Mouse (Mus musculus): Measurements from ENCODE around the gene Rhox10. TPM values are rescaled to one million over a fixed set of nuclear protein-coding genes. Genes with fewer than 3 reads are reported as not detected.
"Not testable (repeated sequence)": the region's sequence is repeated elsewhere in the genome, so short reads cannot be mapped to it uniquely, and the experiment has no call there.

Gene Rhox10
- not detected in 2 replicates for polyA plus RNA-seq (2015; fragmentation: Nextera tagmentation; extraction: Ambion mirVana)

DNA sequence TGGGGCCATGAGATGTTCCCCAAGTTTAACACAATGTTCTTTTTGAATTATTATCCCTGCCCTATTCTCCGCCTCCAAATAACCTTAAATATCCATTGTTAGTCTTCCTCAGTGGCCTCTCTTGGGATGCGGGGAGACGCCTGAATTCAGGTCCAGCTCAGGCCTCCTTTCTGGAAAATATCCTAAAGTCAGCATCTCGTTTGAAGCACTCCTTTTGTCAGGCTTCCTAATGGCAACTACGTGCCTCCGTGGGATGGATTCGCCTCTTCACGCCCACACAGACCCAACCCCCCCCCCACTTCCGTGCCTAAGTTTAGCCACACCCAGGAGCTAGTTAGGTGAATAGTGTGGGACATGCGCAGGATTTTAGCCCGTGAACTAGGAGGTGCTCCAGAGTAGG, at the start of gene Rhox10:
Rhox10 (plus strand) TSS at position 301 of the 400 bp plus-strand sequence.
- Histone ChIP-seq H3K4me1 (no peaks in the 10 kb centered on the region), H3K9me3 (replicated peaks) (no peaks in the 10 kb centered on the region), H3K27me3 (no peaks in the 10 kb centered on the region), H3K9ac (no peak within 1 kb of the TSS), H3K36me3 (no peaks in the 10 kb centered on the region), H3K4me3 (replicated peaks) (no peak within 1 kb of the TSS), H3K27ac (replicated peaks) (no peak within 1 kb of the TSS), H3K4me2 (replicated peaks) (no peak within 1 kb of the TSS)
- 85% methylated on average over 11 of the region's 11 CpGs for WGBS
- ATAC-seq (ENCODE audit: insufficient number of reproducible peaks, low FRiP score, low TSS enrichment, low read depth): no peak

DNA sequence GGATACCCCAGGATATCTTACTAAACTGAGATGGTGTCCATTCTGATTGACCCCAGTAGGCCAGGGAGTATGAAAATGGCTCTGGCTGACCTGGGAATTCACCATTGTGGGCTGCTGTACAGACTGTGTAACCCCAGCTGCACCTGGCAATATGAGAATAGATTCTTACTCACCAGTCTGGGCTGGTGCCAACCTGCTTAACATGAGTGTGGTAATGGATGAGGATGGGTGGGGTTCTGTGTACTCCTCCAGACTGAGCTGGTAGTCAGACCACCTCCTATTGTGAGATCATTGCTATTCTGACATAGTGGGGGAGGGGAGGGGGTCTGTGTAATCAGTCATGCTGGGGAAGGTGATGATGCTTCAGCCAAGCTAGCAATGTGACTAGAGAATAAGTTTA, 47.7 kb upstream of the Rhox10 start, which contains the start of gene Btg1-ps1:
Btg1-ps1 (minus strand) TSS at position 219 of the 400 bp plus-strand sequence.
- not testable (repeated sequence) for ATAC-seq (ENCODE audit: insufficient number of reproducible peaks, low FRiP score, low TSS enrichment, low read depth); H3K27me3 ChIP-seq; H3K4me1 ChIP-seq; H3K36me3 ChIP-seq; H3K9me3 ChIP-seq (replicated peaks); H3K27ac ChIP-seq (replicated peaks); H3K9ac ChIP-seq; H3K4me3 ChIP-seq (replicated peaks); H3K4me2 ChIP-seq (replicated peaks)

GRCm38 (mm10) chrX:38033841-38034240, 32.4 kb upstream of the Rhox10 start:
- Histone ChIP-seq H3K27ac (replicated peaks) (no peak overlapping the region), H3K4me2 (replicated peaks) (no peak overlapping the region), H3K4me3 (replicated peaks) (no peak overlapping the region), H3K4me1 (no peaks in the 10 kb centered on the region), H3K9ac (no peak overlapping the region), H3K36me3 (no peaks in the 10 kb centered on the region), H3K9me3 (replicated peaks) (no peaks in the 10 kb centered on the region), H3K27me3 (no peaks in the 10 kb centered on the region)
- 61% methylated on average over 2 of the region's 2 CpGs for WGBS
- ATAC-seq (ENCODE audit: insufficient number of reproducible peaks, low FRiP score, low TSS enrichment, low read depth): no peak

DNA sequence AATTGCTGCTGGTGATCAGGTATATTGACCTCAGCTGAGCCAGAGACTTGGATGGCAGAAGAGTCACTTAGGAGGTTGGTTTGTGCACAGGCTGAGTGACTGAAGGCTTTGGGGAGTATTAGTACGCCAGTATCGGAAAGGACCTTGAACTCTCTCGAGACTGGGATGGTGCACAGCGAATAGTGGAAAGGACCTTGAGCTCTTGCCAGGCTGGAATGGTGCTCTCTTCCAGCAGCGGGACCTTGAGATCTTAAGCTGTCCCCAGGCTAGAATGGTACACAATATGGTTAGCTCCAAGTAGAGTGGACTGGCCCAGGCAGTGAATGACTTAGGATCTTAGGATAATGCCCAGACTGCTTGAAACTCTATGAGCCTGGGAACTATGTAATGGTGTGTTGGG, 26.6 kb upstream of the Rhox10 start:
- no peak overlapping the region for H3K4me3 ChIP-seq (replicated peaks)
- no peak overlapping the region for H3K4me2 ChIP-seq (replicated peaks)
- no peaks in the 10 kb centered on the region for H3K4me1 ChIP-seq
- no peak for ATAC-seq (ENCODE audit: insufficient number of reproducible peaks, low FRiP score, low TSS enrichment, low read depth)
- H3K27ac ChIP-seq (replicated peaks): no peak overlapping the region
- no peaks in the 10 kb centered on the region for H3K27me3 ChIP-seq
- 91% methylated on average over 5 of the region's 5 CpGs for WGBS
- no peaks in the 10 kb centered on the region for H3K9me3 ChIP-seq (replicated peaks)
- H3K9ac ChIP-seq: no peak overlapping the region
- no peaks in the 10 kb centered on the region for H3K36me3 ChIP-seq

GRCm38 (mm10) chrX:38043014-38043413, 23.3 kb upstream of the Rhox10 start, which contains the start of gene Btg1-ps2:
Gene Btg1-ps2 (minus strand): TSS chrX:38043114.
- not testable (repeated sequence) for H3K9ac ChIP-seq; H3K36me3 ChIP-seq; H3K27me3 ChIP-seq; H3K4me2 ChIP-seq (replicated peaks); H3K4me3 ChIP-seq (replicated peaks); H3K27ac ChIP-seq (replicated peaks); ATAC-seq (ENCODE audit: insufficient number of reproducible peaks, low FRiP score, low TSS enrichment, low read depth); H3K4me1 ChIP-seq; H3K9me3 ChIP-seq (replicated peaks)

- no peak overlapping the region for H3K27ac ChIP-seq (replicated peaks)
- no peak for ATAC-seq (ENCODE audit: insufficient number of reproducible peaks, low FRiP score, low TSS enrichment, low read depth)
- H3K27me3 ChIP-seq: no peaks in the 10 kb centered on the region
- H3K36me3 ChIP-seq: no peaks in the 10 kb centered on the region
- no peak overlapping the region for H3K4me3 ChIP-seq (replicated peaks)
- 0% methylated on average over 1 of the region's 1 CpGs for WGBS
- no peak overlapping the region for H3K9ac ChIP-seq
- H3K4me1 ChIP-seq: no peaks in the 10 kb centered on the region
- no peak overlapping the region for H3K4me2 ChIP-seq (replicated peaks)
- H3K9me3 ChIP-seq (replicated peaks): no peaks in the 10 kb centered on the region
Observed at GRCm38 (mm10) chrX:38061544-38061943, 4.7 kb upstream of the Rhox10 start.

GRCm38 (mm10) chrX:38084226-38084625, 18.0 kb downstream of the Rhox10 start:
- Histone ChIP-seq H3K27me3 (no peaks in the 10 kb centered on the region), H3K4me1 (no peaks in the 10 kb centered on the region), H3K9ac (no peak overlapping the region), H3K4me3 (replicated peaks) (no peak overlapping the region), H3K27ac (replicated peaks) (no peak overlapping the region), H3K9me3 (replicated peaks) (no peaks in the 10 kb centered on the region), H3K36me3 (no peaks in the 10 kb centered on the region), H3K4me2 (replicated peaks) (no peak overlapping the region)
- no peak for ATAC-seq (ENCODE audit: insufficient number of reproducible peaks, low FRiP score, low TSS enrichment, low read depth)
- 21% methylated on average over 12 of the region's 12 CpGs for WGBS

DNA sequence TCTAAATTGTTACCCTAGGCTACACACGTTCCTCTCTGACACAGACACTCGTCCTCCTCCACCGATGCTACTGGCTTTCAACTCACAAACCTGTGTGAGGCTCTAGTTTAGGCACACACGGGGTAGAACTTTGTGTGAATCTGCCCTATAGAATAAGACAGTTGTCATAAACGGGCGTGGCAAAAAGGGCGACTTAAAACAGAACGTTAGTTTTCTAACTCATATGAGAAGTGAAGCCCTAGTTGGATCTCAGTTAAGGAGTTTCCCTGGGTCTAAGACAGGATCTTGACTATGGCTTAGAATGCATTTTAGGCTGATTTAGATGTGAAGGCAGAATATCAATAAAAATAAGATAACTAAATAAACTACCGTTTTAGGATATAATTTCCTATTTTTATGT, 18.8 kb downstream of the Rhox10 start, which contains the start of gene Rhox11:
Rhox11 (minus strand) TSS at position 101 of the 400 bp plus-strand sequence.
- Histone ChIP-seq H3K27ac (replicated peaks) (no peak within 1 kb of the TSS), H3K27me3 (no peaks in the 10 kb centered on the region), H3K4me1 (no peaks in the 10 kb centered on the region), H3K9ac (no peak within 1 kb of the TSS), H3K9me3 (replicated peaks) (no peaks in the 10 kb centered on the region), H3K36me3 (no peaks in the 10 kb centered on the region), H3K4me2 (replicated peaks) (no peak within 1 kb of the TSS), H3K4me3 (replicated peaks) (no peak within 1 kb of the TSS)
- no peak for ATAC-seq (ENCODE audit: insufficient number of reproducible peaks, low FRiP score, low TSS enrichment, low read depth)
- WGBS: 83% methylated on average over 9 of the region's 9 CpGs

DNA sequence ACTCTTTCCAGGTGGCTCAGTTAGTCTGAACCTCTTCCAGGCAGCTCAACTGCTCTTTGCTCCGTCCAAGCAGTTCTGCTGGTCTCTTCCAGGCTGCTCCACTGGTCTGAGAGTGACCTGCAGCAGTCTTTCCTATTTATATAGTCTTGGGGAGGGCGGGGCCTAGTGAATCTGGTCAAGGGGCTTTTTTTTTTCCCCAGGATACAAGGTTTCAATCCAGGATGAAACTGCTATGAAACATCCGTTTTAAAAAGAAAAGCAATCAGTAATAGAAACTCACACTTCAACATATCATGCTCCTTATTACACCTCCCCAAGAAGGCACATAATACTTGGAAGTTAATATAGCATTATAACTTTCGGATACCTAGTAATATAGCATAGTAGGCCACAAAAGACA, 44.5 kb downstream of the Rhox10 start, which contains the start of gene Rhox12:
Rhox12 (minus strand) TSS at position 101 of the 400 bp plus-strand sequence.
- no peaks in the 10 kb centered on the region for H3K4me1 ChIP-seq
- no peaks in the 10 kb centered on the region for H3K27me3 ChIP-seq
- no peak within 1 kb of the TSS for H3K9ac ChIP-seq
- no peaks in the 10 kb centered on the region for H3K9me3 ChIP-seq (replicated peaks)
- no peak within 1 kb of the TSS for H3K4me2 ChIP-seq (replicated peaks)
- H3K4me3 ChIP-seq (replicated peaks): no peak within 1 kb of the TSS
- H3K27ac ChIP-seq (replicated peaks): no peak within 1 kb of the TSS
- no peak for ATAC-seq (ENCODE audit: insufficient number of reproducible peaks, low FRiP score, low TSS enrichment, low read depth)
- 67% methylated on average over 4 of the region's 4 CpGs for WGBS
- no peaks in the 10 kb centered on the region for H3K36me3 ChIP-seq

DNA sequence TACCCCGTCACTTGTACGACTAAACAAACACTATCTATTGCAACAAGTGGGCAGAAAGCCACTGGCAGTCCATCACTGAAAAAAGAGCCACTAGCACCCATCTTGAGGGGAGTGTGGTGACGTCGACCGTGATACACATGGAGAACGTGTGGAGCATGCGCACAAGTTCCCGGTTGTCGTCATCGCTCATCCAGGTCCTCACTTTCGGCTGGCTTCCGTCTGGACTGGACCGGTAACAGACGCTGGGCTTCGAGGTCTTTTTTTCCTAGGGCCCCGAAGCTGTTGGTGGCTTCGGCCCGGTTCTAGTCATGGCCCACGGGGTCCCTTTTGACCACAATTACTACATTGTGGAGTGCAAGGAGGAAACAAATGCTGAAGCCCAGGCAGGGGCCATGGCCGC, 54.7 kb downstream of the Rhox10 start, which contains the start of gene Rhox13:
Rhox13 (plus strand) TSS at position 238 of the 400 bp plus-strand sequence.
- no peak within 1 kb of the TSS for H3K9ac ChIP-seq
- H3K4me1 ChIP-seq: no peaks in the 10 kb centered on the region
- no peaks in the 10 kb centered on the region; the same call in 1 of the 2 replicates for H3K9me3 ChIP-seq (replicated peaks)
- ATAC-seq (ENCODE audit: insufficient number of reproducible peaks, low FRiP score, low TSS enrichment, low read depth): no peak
- H3K4me3 ChIP-seq (replicated peaks): no peak within 1 kb of the TSS
- H3K36me3 ChIP-seq: no peaks in the 10 kb centered on the region
- H3K4me2 ChIP-seq (replicated peaks): no peak within 1 kb of the TSS
- H3K27me3 ChIP-seq: no peaks in the 10 kb centered on the region
- WGBS: 96% methylated on average over 20 of the region's 20 CpGs
- H3K27ac ChIP-seq (replicated peaks): no peak within 1 kb of the TSS

Measured in embryonic facial prominence, embryonic 15.5 days (tissue).